Mouse (Mus musculus) MEL (cell line): ENCODE data around the gene Gpx5. TPM values are rescaled to one million over a fixed set of nuclear protein-coding genes. Genes with fewer than 3 reads are reported as not detected.

Experiments used
- DNase-seq: peaks from one replicate; pipeline ENCODE4 v3.0.0; 2011; ENCODE audit warnings: low read depth, low spot score
- H3K27ac ChIP-seq: 2 replicates; pipeline ENCODE4 v1.5.1; 2012; ENCODE audit warnings: low read depth, mild to moderate bottlenecking, control low read depth, low read length, moderate library complexity; ENCODE audit not compliant: control insufficient read depth
- H3K27me3 ChIP-seq, 2 experiments: fragments of 150-350 bp in 1 of 2; sonication (generic) in 1 of 2; 2 replicates each; pipeline ENCODE4 v1.6.1; 2012; ENCODE audit warnings: low read length in 2 of 2, mild to moderate bottlenecking in 2 of 2, improper control_type of control experiment in 1 of 2, moderate library complexity in 1 of 2; ENCODE audit not compliant: insufficient read depth in 2 of 2, control insufficient read depth in 1 of 2
- H3K36me3 ChIP-seq, 2 experiments: 2 replicates each; pipeline ENCODE4 v1.6.1; 2012 to 2014; ENCODE audit warnings: low read length in 2 of 2, improper control_type of control experiment in 1 of 2, inconsistent platforms in 1 of 2, mild to moderate bottlenecking in 1 of 2; ENCODE audit not compliant: insufficient read depth in 2 of 2, control insufficient read depth in 1 of 2
- H3K4me1 ChIP-seq, 2 experiments: fragments of 150-350 bp in 1 of 2; sonication (generic) in 1 of 2; 2 replicates each; pipeline ENCODE4 v1.6.1; 2012; ENCODE audit warnings: low read length in 2 of 2, improper control_type of control experiment in 1 of 2, mild to moderate bottlenecking in 1 of 2; ENCODE audit not compliant: insufficient read depth in 2 of 2, control insufficient read depth in 1 of 2
- H3K4me3 ChIP-seq, 2 experiments: fragments of 150-350 bp in 1 of 2; sonication (generic) in 1 of 2; 2 replicates each; pipeline ENCODE4 v1.5.1; 2012; ENCODE audit warnings: low read depth in 2 of 2, low read length in 2 of 2, mild to moderate bottlenecking in 2 of 2, moderate library complexity in 2 of 2, control low read depth in 1 of 2, improper control_type of control experiment in 1 of 2; ENCODE audit not compliant: control insufficient read depth in 1 of 2, insufficient read depth in 1 of 2
- H3K79me2 ChIP-seq: 2 replicates; pipeline ENCODE4 v1.6.1; 2012; ENCODE audit warnings: mild to moderate bottlenecking, low read length, moderate library complexity; ENCODE audit not compliant: control insufficient read depth, poor library complexity, insufficient read depth
- H3K9ac ChIP-seq: 2 replicates; pipeline ENCODE4 v1.6.1; 2012; ENCODE audit warnings: low read depth, mild to moderate bottlenecking, control low read depth, low read length, moderate library complexity; ENCODE audit not compliant: control insufficient read depth, poor library complexity, severe bottlenecking
- H3K9me3 ChIP-seq: fragments of 150-350 bp; sonication (generic); replicated peaks from 2 replicates; pipeline ENCODE4 v1.6.1; 2012; ENCODE audit warnings: mild to moderate bottlenecking, low read length, improper control_type of control experiment, moderate library complexity; ENCODE audit not compliant: insufficient read depth
- CTCF ChIP-seq, 3 experiments: IDR thresholded peaks in 2 of 3; conservative IDR thresholded peaks in 1 of 3; 2 replicates each; pipeline ENCODE4 v1.5.1; 2011 to 2012; ENCODE audit warnings: low read length in 3 of 3, low read depth in 2 of 3, mild to moderate bottlenecking in 2 of 3, improper control_type of control experiment in 1 of 3, inconsistent platforms in 1 of 3, mixed read lengths in 1 of 3, moderate library complexity in 1 of 3; ENCODE audit not compliant: control insufficient read depth in 1 of 3, insufficient read depth in 1 of 3, poor library complexity in 1 of 3, severe bottlenecking in 1 of 3
- EP300 ChIP-seq, 2 experiments: IDR thresholded peaks; 2 replicates each; pipeline ENCODE4 v1.6.1; 2011; ENCODE audit warnings: improper control_type of control experiment in 2 of 2, low read length in 2 of 2, low read depth in 1 of 2, mild to moderate bottlenecking in 1 of 2
- ETS1 ChIP-seq: IDR thresholded peaks from 2 replicates; pipeline ENCODE4 v1.6.1; 2012; ENCODE audit warnings: low read depth, mild to moderate bottlenecking, inconsistent platforms, low read length, improper control_type of control experiment, moderate library complexity
- GABPA ChIP-seq: IDR thresholded peaks from 2 replicates; pipeline ENCODE4 v1.6.1; 2012; ENCODE audit warnings: low read depth, mild to moderate bottlenecking, inconsistent platforms, low read length, improper control_type of control experiment, moderate library complexity
- KAT2A ChIP-seq: conservative IDR thresholded peaks from 2 replicates; pipeline ENCODE4 v1.6.1; 2012; ENCODE audit warnings: low read depth, low read length, improper control_type of control experiment, inconsistent platforms
- MAX ChIP-seq: IDR thresholded peaks from 2 replicates; pipeline ENCODE4 v1.6.1; 2011; ENCODE audit warnings: low read length, improper control_type of control experiment
- MEF2A ChIP-seq: IDR thresholded peaks from 2 replicates; pipeline ENCODE4 v1.6.1; 2014; ENCODE audit warnings: low read depth, mild to moderate bottlenecking, inconsistent platforms, low read length, improper control_type of control experiment; ENCODE audit not compliant: poor library complexity, insufficient replicate concordance, severe bottlenecking; ENCODE audit errors: extremely low read depth
- MXI1 ChIP-seq: IDR thresholded peaks from 2 replicates; pipeline ENCODE4 v1.6.1; 2011; ENCODE audit warnings: mild to moderate bottlenecking, low read depth, low read length, improper control_type of control experiment
- MYB ChIP-seq: IDR thresholded peaks from 2 replicates; pipeline ENCODE4 v1.6.1; 2011; ENCODE audit warnings: mild to moderate bottlenecking, low read depth, low read length, improper control_type of control experiment
- MYC ChIP-seq: IDR thresholded peaks from 2 replicates; pipeline ENCODE4 v1.6.1; 2011; ENCODE audit warnings: low read depth, mild to moderate bottlenecking, low read length, improper control_type of control experiment, moderate library complexity
- NRF1 ChIP-seq: IDR thresholded peaks from 2 replicates; pipeline ENCODE4 v1.6.1; 2014; ENCODE audit warnings: low read depth, mild to moderate bottlenecking, inconsistent platforms, low read length, improper control_type of control experiment, moderate library complexity; ENCODE audit not compliant: poor library complexity, insufficient read depth, severe bottlenecking
- POLR2AphosphoS5 ChIP-seq: IDR thresholded peaks from 2 replicates; pipeline ENCODE4 v1.6.1; 2012; ENCODE audit warnings: low read depth, borderline replicate concordance, mild to moderate bottlenecking, inconsistent platforms, low read length, moderate library complexity, mixed read lengths
- TAL1 ChIP-seq: IDR thresholded peaks from 2 replicates; pipeline ENCODE4 v1.6.1; 2012; ENCODE audit warnings: mild to moderate bottlenecking, inconsistent platforms, low read length, moderate library complexity, mixed read lengths
- TBP ChIP-seq: IDR thresholded peaks from 2 replicates; pipeline ENCODE4 v1.8.0; 2011; ENCODE audit warnings: low read depth, low read length, improper control_type of control experiment
- TCF12 ChIP-seq: IDR thresholded peaks from 2 replicates; pipeline ENCODE4 v1.6.1; 2014; ENCODE audit warnings: low read depth, mild to moderate bottlenecking, inconsistent platforms, low read length, improper control_type of control experiment, moderate library complexity
- UBTF ChIP-seq: IDR thresholded peaks from 2 replicates; pipeline ENCODE4 v1.6.1; 2012; ENCODE audit warnings: low read depth, mild to moderate bottlenecking, inconsistent platforms, low read length, improper control_type of control experiment, moderate library complexity, borderline replicate concordance; ENCODE audit not compliant: insufficient read depth
- USF2 ChIP-seq, 2 experiments: IDR thresholded peaks; 2 replicates each; pipeline ENCODE4 v1.6.1; 2011 to 2012; ENCODE audit warnings: improper control_type of control experiment in 2 of 2, low read length in 2 of 2, borderline replicate concordance in 1 of 2, inconsistent platforms in 1 of 2, low read depth in 1 of 2, mild to moderate bottlenecking in 1 of 2; ENCODE audit not compliant: insufficient read depth in 1 of 2
- ZC3H11A ChIP-seq: IDR thresholded peaks from 2 replicates; pipeline ENCODE4 v1.6.1; 2012; ENCODE audit warnings: low read depth, mild to moderate bottlenecking, inconsistent platforms, low read length, improper control_type of control experiment
- ZNF384 ChIP-seq: IDR thresholded peaks from 2 replicates; pipeline ENCODE4 v1.6.1; 2012; ENCODE audit warnings: low read depth, mild to moderate bottlenecking, inconsistent platforms, low read length, improper control_type of control experiment
- polyA plus RNA-seq, 2 experiments: library from polyadenylated mRNA; stranded (reverse) in 1 of 2; unstranded in 1 of 2; fragments of >175 nt in 1 of 2; fragments of >200 nt in 1 of 2; gene quantifications; 2 replicates each; pipeline versions ENCODE4 v1.2.1 to v1.2.4; 2012; ENCODE audit warnings: low replicate concordance in 2 of 2, low read depth in 1 of 2; ENCODE audit not compliant: insufficient read length in 2 of 2, insufficient read depth in 1 of 2, missing spikeins in 1 of 2
- total RNA-seq: library from RNA; depleted of rRNA; stranded (reverse); fragments of 300-350 nt; gene quantifications from 2 replicates; pipeline ENCODE4 v1.2.3, GENCODE M21; 2012

Gene Gpx5
- total and polyA plus RNA-seq, 3 experiments, result not detected

DNA sequence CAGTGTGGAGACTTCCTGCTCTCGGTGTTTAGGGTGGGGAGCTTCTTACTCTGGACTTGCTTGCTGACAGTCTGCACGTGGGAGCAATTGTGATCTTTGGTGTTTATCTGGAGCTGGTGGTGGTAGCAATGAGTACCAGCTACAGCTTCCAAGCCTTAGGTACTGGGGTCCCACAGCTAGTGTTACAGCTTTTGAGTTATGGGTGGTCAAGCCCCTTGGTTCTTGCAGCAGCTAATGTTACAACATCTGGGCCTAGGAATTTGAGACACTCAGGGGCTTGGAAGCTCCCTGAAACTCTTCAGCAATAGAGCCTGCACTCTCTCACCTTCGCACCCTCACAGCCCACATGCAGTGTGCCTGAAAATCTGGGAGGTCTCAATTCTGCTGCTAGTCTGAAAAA lies 27.7 kb upstream of the Gpx5 start:
- TF ChIP-seq ETS1, result no peak
- TF ChIP-seq UBTF, result no peak
- no peak for TF ChIP-seq MYB
- TF ChIP-seq, all 39 proteins: peak for 0
- no peaks in the 10 kb centered on the region for H3K27me3 ChIP-seq
- H3K9ac ChIP-seq, result no peak overlapping the region
- no peak for DNase-seq
- H3K9me3 ChIP-seq, result no peaks in the 10 kb centered on the region
- H3K36me3 ChIP-seq, result peaks cover 0 to 6% of the 10 kb centered on the region in 2 experiments; a peak in 1 of 4 replicates
- peaks cover 0 to 4% of the 10 kb centered on the region in 2 experiments; a peak in 2 of 4 replicates for H3K4me1 ChIP-seq
- H3K79me2 ChIP-seq, result no peaks in the 10 kb centered on the region
- H3K27ac ChIP-seq, result no peak overlapping the region
- H3K4me3 ChIP-seq, result no peak overlapping the region

DNA sequence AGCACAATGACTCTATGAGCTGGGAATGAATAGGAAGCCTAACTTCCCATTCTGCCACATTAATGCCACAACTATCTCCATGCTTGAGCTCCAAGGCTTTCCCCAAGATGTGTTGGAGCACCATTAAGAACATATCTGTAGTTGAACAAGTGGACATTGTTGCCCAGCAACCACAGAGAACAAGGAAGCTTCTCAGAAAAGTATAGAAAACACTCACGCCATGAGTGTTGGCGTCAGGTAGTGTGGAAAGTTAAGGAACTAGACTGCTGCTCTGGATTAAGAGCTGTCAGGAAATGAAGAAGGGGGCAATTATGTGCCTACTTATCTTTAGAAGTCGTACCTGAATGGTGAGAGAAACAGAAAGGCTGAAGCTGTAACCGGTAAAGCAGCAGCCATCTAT lies 21.4 kb upstream of the Gpx5 start:
- no peaks in the 10 kb centered on the region; a peak in 1 of 4 replicates for H3K27me3 ChIP-seq
- no peaks in the 10 kb centered on the region for H3K4me1 ChIP-seq
- no peak for DNase-seq
- H3K79me2 ChIP-seq, result no peaks in the 10 kb centered on the region
- no peak overlapping the region for H3K9ac ChIP-seq
- TF ChIP-seq GABPA, result no peak
- TF ChIP-seq MAX, result no peak
- TF ChIP-seq CTCF (IDR thresholded peaks at IDR 0.05 in 2 of 3, conservative IDR thresholded peaks at IDR 0.05 in 1 of 3; ENCODE audit: control insufficient read depth in 1 of 3, insufficient read depth in 1 of 3, low read depth in 2 of 3, low read length in 3 of 3, poor library complexity in 1 of 3, severe bottlenecking in 1 of 3), result no peak
- TF ChIP-seq TBP, result no peak
- no peak for TF ChIP-seq TCF12
- H3K36me3 ChIP-seq, result peaks cover 0 to 2% of the 10 kb centered on the region in 2 experiments; a peak in 1 of 4 replicates
- H3K27ac ChIP-seq, result no peak overlapping the region
- H3K4me3 ChIP-seq, result no peak overlapping the region
- H3K9me3 ChIP-seq, result no peaks in the 10 kb centered on the region

DNA sequence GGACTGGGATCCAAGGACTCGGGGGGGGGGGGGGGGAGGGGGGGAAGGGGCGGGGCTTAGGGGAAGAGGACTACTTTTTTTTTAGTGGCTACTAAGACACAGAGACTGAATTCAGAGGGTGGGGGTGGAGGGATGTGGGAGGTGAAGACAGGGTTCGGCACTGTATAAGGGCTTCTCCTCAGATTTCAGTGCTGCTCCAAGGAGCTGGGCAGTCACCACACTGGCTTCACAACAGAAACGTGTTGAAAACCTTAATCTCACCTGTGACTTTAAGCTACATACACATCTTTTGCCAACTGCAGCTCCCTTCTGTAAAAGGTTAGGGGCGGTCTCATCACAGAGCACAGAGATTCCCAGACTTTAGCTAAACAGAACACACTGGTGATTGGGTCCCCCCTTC lies 20.3 kb upstream of the Gpx5 start:
- Histone ChIP-seq H3K27ac (no peak overlapping the region), H3K4me3 (no peak overlapping the region)

More for the DNA sequence above, 20.3 kb upstream of the Gpx5 start:
- no peak overlapping the region for H3K9ac ChIP-seq
- H3K27me3 ChIP-seq, result no peaks in the 10 kb centered on the region; a peak in 1 of 4 replicates
- H3K9me3 ChIP-seq, result no peaks in the 10 kb centered on the region
- TF ChIP-seq USF2 (IDR thresholded peaks at IDR 0.05; ENCODE audit: borderline replicate concordance in 1 of 2, insufficient read depth in 1 of 2, low read depth in 1 of 2, low read length in 2 of 2), result no peak
- TF ChIP-seq POLR2AphosphoS5, result no peak
- TF ChIP-seq MEF2A, result no peak
- no peak for TF ChIP-seq MXI1
- no peak for TF ChIP-seq MYB
- TF ChIP-seq MAX, result no peak
- TF ChIP-seq EP300 (IDR thresholded peaks at IDR 0.05; ENCODE audit: low read depth in 1 of 2, low read length in 2 of 2), result no peak
- TF ChIP-seq ZC3H11A, result no peak
- no peak for TF ChIP-seq TBP
- TF ChIP-seq KAT2A, result no peak
- no peak for TF ChIP-seq ZNF384
- TF ChIP-seq NRF1, result no peak
- TF ChIP-seq TAL1, result no peak
- TF ChIP-seq MYC, result no peak
- no peak for TF ChIP-seq GABPA
- no peaks in the 10 kb centered on the region for H3K79me2 ChIP-seq
- H3K4me1 ChIP-seq, result no peaks in the 10 kb centered on the region
- H3K36me3 ChIP-seq, result peaks cover 0 to 2% of the 10 kb centered on the region in 2 experiments; a peak in 1 of 4 replicates
- no peak for DNase-seq
